Mouse (Mus musculus) cortical plate, adult 2 months (tissue): Measurements from ENCODE around the gene Gm13304.
"Not testable (repeated sequence)": the region's sequence is repeated elsewhere in the genome, so short reads cannot be mapped to it uniquely, and the experiment has no call there.

ENCODE experiments used
- CTCF ChIP-seq: fragments of 200-500 bp; IDR thresholded peaks from 2 replicates; pipeline ENCODE4 v1.5.1; 2011; ENCODE audit warnings: mild to moderate bottlenecking, control low read depth, low read length; ENCODE audit not compliant: insufficient read depth; ENCODE audit errors: extremely low read depth
- POLR2A ChIP-seq: fragments of 200-500 bp; IDR thresholded peaks from 2 replicates; pipeline ENCODE4 v1.6.1; 2011; ENCODE audit warnings: mild to moderate bottlenecking, low read length, control low read depth; ENCODE audit not compliant: insufficient read depth; ENCODE audit errors: extremely low read depth

- TF ChIP-seq CTCF, POLR2A: not testable (repeated sequence)
These were observed at the start of gene Gm13304 for GRCm38 (mm10) chr4:42114517-42114916.
